Mouse (Mus musculus) neural tube, embryonic 12.5 days (tissue): ENCODE data around the gene Gbp9. TPM values are rescaled to one million over a fixed set of nuclear protein-coding genes. Genes with fewer than 3 reads are reported as not detected.
"Not testable (repeated sequence)": the region's sequence is repeated elsewhere in the genome, so short reads cannot be mapped to it uniquely, and the experiment has no call there.

Experiments
- ATAC-seq: fragments of 200-750 bp; cut with Nextera tagmentation; 2 replicates; pipeline ENCODE4 v1.8.0; 2017; ENCODE audit warnings: low read depth, mild to moderate bottlenecking, moderate TSS enrichment, moderate library complexity; ENCODE audit not compliant: low FRiP score
- H3K27ac ChIP-seq: fragments of 300-500 bp; sonication (generic); 2 replicates; pipeline ENCODE4 v1.5.1; 2016
- H3K27me3 ChIP-seq: fragments of 300-500 bp; sonication (generic); replicated peaks from 2 replicates; pipeline ENCODE4 v1.6.1; 2016; ENCODE audit warnings: mild to moderate bottlenecking
- H3K36me3 ChIP-seq: fragments of 300-500 bp; sonication (generic); 2 replicates; pipeline ENCODE4 v1.6.1; 2016; ENCODE audit warnings: mild to moderate bottlenecking
- H3K4me1 ChIP-seq: fragments of 300-500 bp; sonication (generic); 2 replicates; pipeline ENCODE4 v1.6.1; 2016
- H3K4me2 ChIP-seq: fragments of 300-500 bp; sonication (generic); replicated peaks from 2 replicates; pipeline ENCODE4 v1.6.1; 2016; ENCODE audit warnings: mild to moderate bottlenecking
- H3K4me3 ChIP-seq: fragments of 300-500 bp; sonication (generic); 2 replicates; pipeline ENCODE4 v1.5.1; 2016
- H3K9ac ChIP-seq: fragments of 300-500 bp; sonication (generic); 2 replicates; pipeline ENCODE4 v1.6.1; 2016; ENCODE audit warnings: mild to moderate bottlenecking
- H3K9me3 ChIP-seq: fragments of 300-500 bp; sonication (generic); 2 replicates; pipeline ENCODE4 v1.6.1; 2016; ENCODE audit warnings: mild to moderate bottlenecking
- WGBS: fragments of 180-500 bp; shearing (Covaris S2); methylation state at CpG from one replicate; pipeline ENCODE4 v1.1.7; 2016; 5-methylcytosine and 5-hydroxymethylcytosine counted together
- polyA plus RNA-seq: library from polyadenylated mRNA; unstranded; fragments of >200 nt; fragmentation: Nextera tagmentation; extraction: Ambion mirVana; gene quantifications from 2 replicates; pipeline ENCODE4 v1.2.1, GENCODE M21; 2016

Gbp9 gene
- polyA plus RNA-seq, 1 experiment from 2014 or later: 1.0 TPM

GRCm38 (mm10) chr5:105113656-105114055 is 25.7 kb downstream of the Gbp9 start:
- Histone ChIP-seq H3K4me3 (no peak overlapping the region), H3K27ac (no peak overlapping the region), H3K36me3 (no peaks in the 10 kb centered on the region), H3K4me2 (no peak overlapping the region), H3K4me1 (no peaks in the 10 kb centered on the region), H3K9ac (no peak overlapping the region), H3K27me3 (no peaks in the 10 kb centered on the region), H3K9me3 (no peaks in the 10 kb centered on the region)
- WGBS: 91% methylated on average over 5 of the region's 5 CpGs
- ATAC-seq: no peak

- H3K9ac ChIP-seq, H3K36me3 ChIP-seq, H3K4me2 ChIP-seq, H3K27ac ChIP-seq, H3K4me1 ChIP-seq, H3K9me3 ChIP-seq, H3K27me3 ChIP-seq, ATAC-seq, H3K4me3 ChIP-seq: not testable (repeated sequence)
- 28% methylated on average over 4 of the region's 4 CpGs for WGBS
Measured at GRCm38 (mm10) chr5:105110271-105110852, 29.0 kb downstream of the Gbp9 start.

DNA sequence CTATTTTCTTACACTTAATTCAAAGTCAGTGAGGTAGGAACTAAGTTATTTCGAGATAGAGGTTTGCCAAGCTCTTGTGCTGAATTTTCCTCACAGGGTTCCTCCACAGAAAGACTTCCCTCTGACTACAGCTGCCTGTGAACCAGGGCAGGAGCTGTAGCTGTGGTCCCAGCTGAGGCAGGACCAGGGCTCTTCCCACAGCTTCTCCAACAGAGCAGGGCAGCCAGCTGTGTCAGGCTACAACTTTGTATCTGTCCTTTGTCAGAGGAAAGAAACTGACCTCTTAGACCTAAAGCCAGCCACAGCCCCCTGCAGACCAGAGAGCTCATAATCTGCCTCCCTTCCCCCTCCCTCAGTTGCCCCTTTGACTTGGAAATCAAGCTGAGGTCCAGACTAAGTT is 29.6 kb downstream of the Gbp9 start:
- H3K36me3 ChIP-seq, H3K4me2 ChIP-seq, H3K27me3 ChIP-seq, H3K9ac ChIP-seq, H3K9me3 ChIP-seq, ATAC-seq, H3K4me1 ChIP-seq, H3K4me3 ChIP-seq, H3K27ac ChIP-seq: not testable (repeated sequence)
- 48% methylated on average over 1 of the region's 1 CpGs for WGBS

GRCm38 (mm10) chr5:105105689-105106088 is 33.6 kb downstream of the Gbp9 start:
- ATAC-seq, H3K27me3 ChIP-seq, H3K9me3 ChIP-seq, H3K36me3 ChIP-seq, H3K9ac ChIP-seq, H3K4me1 ChIP-seq, H3K4me2 ChIP-seq, H3K4me3 ChIP-seq, H3K27ac ChIP-seq: not testable (repeated sequence)
- 88% methylated on average over 2 of the region's 2 CpGs for WGBS

DNA sequence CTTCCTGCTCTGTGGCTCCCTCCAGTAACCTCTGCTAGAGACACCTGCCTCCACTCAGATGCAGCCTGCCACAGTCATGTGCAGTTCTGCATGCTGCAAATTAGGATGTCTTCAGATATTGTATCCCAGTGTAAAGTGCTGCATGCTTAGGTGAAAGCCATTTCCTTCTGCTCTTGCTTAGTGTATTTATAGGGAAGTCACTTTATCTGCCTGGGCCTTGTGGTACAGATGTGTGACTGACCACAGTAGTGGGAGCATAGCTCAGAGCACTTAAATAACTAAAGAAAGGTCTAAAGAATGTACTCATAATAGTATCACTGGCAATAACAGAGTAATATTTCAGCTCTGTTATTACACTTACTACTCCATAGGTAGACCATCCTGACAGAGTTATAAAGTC is 57.4 kb downstream of the Gbp9 start:
- Histone ChIP-seq H3K4me3 (no peak overlapping the region), H3K4me1 (no peaks in the 10 kb centered on the region), H3K27ac (no peak overlapping the region), H3K36me3 (no peaks in the 10 kb centered on the region), H3K4me2 (no peak overlapping the region), H3K27me3 (no peaks in the 10 kb centered on the region), H3K9me3 (peaks cover 6% of the 10 kb centered on the region; the same call in 1 of the 2 replicates), H3K9ac (no peak overlapping the region)
- no peak for ATAC-seq

- not testable (repeated sequence) for H3K4me2 ChIP-seq, H3K27me3 ChIP-seq, H3K9ac ChIP-seq, H3K4me3 ChIP-seq, H3K27ac ChIP-seq, ATAC-seq, H3K36me3 ChIP-seq, H3K9me3 ChIP-seq, H3K4me1 ChIP-seq
Measured at GRCm38 (mm10) chr5:105068356-105068755, 71.0 kb downstream of the Gbp9 start.

DNA sequence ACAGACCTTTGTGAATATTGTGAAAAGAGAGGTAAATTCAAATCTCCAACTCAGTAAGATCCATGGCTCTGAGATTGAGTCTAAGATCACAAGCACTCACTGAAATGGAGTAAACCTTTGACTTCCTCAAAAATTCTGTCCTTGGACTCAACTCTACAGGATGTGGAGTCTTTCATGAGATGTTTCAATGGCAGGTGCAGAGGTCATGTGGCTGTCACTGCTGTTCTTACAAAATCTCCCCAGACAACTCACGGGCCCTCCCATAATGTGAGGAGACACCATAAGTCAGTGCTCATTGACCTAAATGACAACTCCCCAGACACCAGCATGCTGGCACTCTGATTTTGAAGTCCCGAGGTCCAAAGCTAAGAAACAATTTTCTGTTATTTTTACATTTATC is 74.9 kb downstream of the Gbp9 start:
- WGBS: 69% methylated on average over 2 of the region's 2 CpGs
- H3K27me3 ChIP-seq: not testable (repeated sequence)

DNA sequence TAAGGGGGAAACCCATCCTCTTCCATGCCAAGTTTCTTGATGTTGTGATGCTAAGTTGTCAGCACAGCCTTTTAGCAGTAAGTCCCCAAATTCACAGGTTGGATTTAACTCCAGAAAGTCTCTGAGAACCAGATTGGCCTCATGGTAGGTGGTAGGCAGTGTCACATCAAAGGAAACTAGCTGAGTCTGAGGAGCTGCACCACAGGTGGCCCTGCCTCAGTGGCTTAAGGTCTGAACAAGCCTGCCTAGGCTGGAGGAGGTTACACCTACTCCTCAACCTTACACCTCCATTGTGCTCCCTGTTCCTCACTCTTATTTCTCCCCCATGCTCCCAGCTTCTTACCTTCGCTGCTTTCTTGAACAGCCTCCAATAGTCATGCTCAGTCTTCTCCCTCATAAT is 76.0 kb downstream of the Gbp9 start:
- no peaks in the 10 kb centered on the region for H3K27me3 ChIP-seq
- no peak overlapping the region for H3K27ac ChIP-seq
- H3K9ac ChIP-seq: no peak overlapping the region
- no peak overlapping the region for H3K4me3 ChIP-seq
- no peaks in the 10 kb centered on the region for H3K9me3 ChIP-seq
- H3K4me1 ChIP-seq: no peaks in the 10 kb centered on the region
- ATAC-seq: no peak
- no peak overlapping the region for H3K4me2 ChIP-seq
- no peaks in the 10 kb centered on the region for H3K36me3 ChIP-seq
- 69% methylated on average over 1 of the region's 1 CpGs for WGBS

More for the DNA sequence above, 74.9 kb downstream of the Gbp9 start:
- ATAC-seq, H3K4me3 ChIP-seq, H3K4me2 ChIP-seq, H3K9me3 ChIP-seq, H3K4me1 ChIP-seq, H3K27ac ChIP-seq, H3K9ac ChIP-seq, H3K36me3 ChIP-seq: not testable (repeated sequence)

DNA sequence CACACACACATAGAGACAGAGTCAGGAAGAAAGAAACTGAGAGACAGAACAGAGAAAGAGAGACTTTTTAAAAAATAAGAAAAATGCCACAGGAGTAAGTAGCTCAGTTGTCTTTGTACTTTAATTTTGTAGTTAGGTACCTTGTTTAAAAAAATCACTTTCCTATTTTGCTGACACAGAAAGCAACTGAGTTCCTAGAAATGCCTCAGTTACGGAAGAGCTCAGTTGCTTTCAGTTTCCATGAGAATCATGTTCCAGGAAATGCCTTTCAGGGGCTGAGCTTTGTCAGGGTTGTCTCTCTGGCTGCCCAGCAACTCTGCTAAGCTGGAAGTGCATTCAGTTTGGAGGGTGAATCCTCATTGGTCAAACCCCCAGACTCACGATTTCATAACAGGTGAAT is 76.9 kb downstream of the Gbp9 start:
- not testable (repeated sequence) for ATAC-seq, H3K4me1 ChIP-seq
- 80% methylated on average over 2 of the region's 2 CpGs for WGBS

DNA sequence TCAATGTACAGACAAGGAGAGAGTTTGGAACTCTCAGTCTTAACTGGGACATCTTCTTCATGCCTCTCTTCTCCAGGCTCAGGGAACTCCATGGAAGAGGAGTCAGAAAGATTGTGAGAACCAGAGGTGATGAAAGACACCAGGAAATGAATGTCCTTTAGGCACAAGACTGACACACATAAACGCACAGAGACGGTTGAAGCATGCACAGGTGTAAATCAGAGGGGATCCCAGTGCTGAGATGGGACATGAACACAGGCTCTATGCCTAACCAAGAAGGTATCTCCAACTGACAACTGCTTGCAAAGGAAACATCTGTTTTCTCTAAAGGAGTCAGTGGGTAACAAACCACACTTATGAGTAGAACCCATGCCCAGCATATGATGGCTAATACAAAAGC is 79.1 kb downstream of the Gbp9 start:
- H3K36me3 ChIP-seq: no peaks in the 10 kb centered on the region
- no peak overlapping the region for H3K9ac ChIP-seq
- no peak for ATAC-seq
- H3K27me3 ChIP-seq: no peaks in the 10 kb centered on the region
- H3K4me2 ChIP-seq: no peak overlapping the region
- H3K9me3 ChIP-seq: no peaks in the 10 kb centered on the region
- no peak overlapping the region for H3K27ac ChIP-seq
- H3K4me1 ChIP-seq: no peaks in the 10 kb centered on the region
- no peak overlapping the region for H3K4me3 ChIP-seq
- 94% methylated on average over 2 of the region's 2 CpGs for WGBS

More for the DNA sequence above, 76.9 kb downstream of the Gbp9 start:
- H3K27ac ChIP-seq, H3K9me3 ChIP-seq, H3K27me3 ChIP-seq, H3K9ac ChIP-seq, H3K4me2 ChIP-seq, H3K4me3 ChIP-seq, H3K36me3 ChIP-seq: not testable (repeated sequence)

- H3K27me3 ChIP-seq: no peaks in the 10 kb centered on the region
- no peak overlapping the region for H3K4me3 ChIP-seq
- H3K9me3 ChIP-seq: no peaks in the 10 kb centered on the region
- no peaks in the 10 kb centered on the region for H3K36me3 ChIP-seq
- no peak overlapping the region for H3K4me2 ChIP-seq
- WGBS: 88% methylated on average over 2 of the region's 2 CpGs
- H3K27ac ChIP-seq: no peak overlapping the region
- ATAC-seq: no peak
- H3K9ac ChIP-seq: no peak overlapping the region
- no peaks in the 10 kb centered on the region for H3K4me1 ChIP-seq
Measured at GRCm38 (mm10) chr5:105055279-105055678, 84.1 kb downstream of the Gbp9 start.

- H3K36me3 ChIP-seq, H3K27me3 ChIP-seq, H3K27ac ChIP-seq, ATAC-seq, H3K4me2 ChIP-seq, H3K9ac ChIP-seq, H3K9me3 ChIP-seq, H3K4me1 ChIP-seq, H3K4me3 ChIP-seq: not testable (repeated sequence)
- WGBS: 74% methylated on average over 1 of the region's 1 CpGs
Measured at GRCm38 (mm10) chr5:105053471-105054169, 85.7 kb downstream of the Gbp9 start.

DNA sequence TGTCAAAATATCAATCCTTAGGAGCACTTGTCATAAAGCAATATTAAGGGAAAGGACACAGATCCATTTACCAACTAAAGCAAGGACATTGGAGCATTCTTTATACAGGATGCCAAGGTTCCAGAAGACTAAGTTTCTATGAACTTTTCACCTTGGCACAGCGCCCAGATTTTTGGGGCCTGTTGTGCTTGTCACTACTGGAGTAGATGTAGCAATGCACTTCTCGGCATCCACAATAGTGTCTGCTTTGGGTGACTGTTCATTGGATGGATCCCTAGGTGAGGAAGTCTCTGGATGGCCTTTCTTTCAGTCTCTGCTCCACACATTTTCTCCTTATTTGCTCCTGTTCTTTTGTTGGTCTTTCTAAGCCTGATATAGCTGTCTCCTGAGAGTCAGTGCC is 107.0 kb downstream of the Gbp9 start:
- Histone ChIP-seq H3K9ac (no peak overlapping the region), H3K9me3 (no peaks in the 10 kb centered on the region), H3K27ac (no peak overlapping the region), H3K4me2 (no peak overlapping the region), H3K27me3 (no peaks in the 10 kb centered on the region), H3K4me3 (no peak overlapping the region), H3K36me3 (no peaks in the 10 kb centered on the region), H3K4me1 (no peaks in the 10 kb centered on the region)
- no peak for ATAC-seq
- 80% methylated on average over 2 of the region's 2 CpGs for WGBS
